Mouse (Mus musculus): ENCODE results near the gene Zmynd19. TPM values are rescaled to one million over a fixed set of nuclear protein-coding genes. Genes with fewer than 3 reads are reported as not detected.
"Not testable (repeated sequence)": the region's sequence is repeated elsewhere in the genome, so short reads cannot be mapped to it uniquely, and the experiment has no call there.

Zmynd19 gene
- polyA plus RNA-seq, 1 experiment from 2014 or later = 27.6 TPM

DNA sequence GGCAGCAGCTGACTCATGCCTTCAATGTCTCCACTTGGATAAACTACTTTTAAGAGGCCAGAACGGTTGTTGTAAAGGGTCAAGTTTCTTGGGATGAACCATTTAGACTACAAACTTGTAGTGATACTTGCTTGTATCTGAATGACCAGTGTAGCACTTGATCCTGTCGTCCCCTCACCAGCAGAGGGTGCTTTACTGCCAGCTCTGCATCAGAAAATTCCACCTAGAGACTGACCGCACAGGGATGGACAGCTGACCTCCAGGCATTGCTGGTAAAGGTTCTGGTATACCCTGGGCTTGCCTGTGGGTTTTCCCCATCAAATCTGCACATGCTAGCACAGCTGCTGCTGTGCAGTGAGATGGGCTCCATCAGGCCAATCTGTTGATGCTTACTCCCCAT is 11.3 kb downstream of the Zmynd19 start:
- H3K4me3 ChIP-seq = no peak overlapping the region
- WGBS = 43% methylated on average over 3 of the region's 3 CpGs
- peak; percentile 34 for DNase-seq (ENCODE audit: low spot score)
- peaks cover 9% of the 10 kb centered on the region for H3K4me1 ChIP-seq (replicated peaks)
- no peaks in the 10 kb centered on the region for H3K27me3 ChIP-seq (ENCODE audit: insufficient read depth, poor library complexity, severe bottlenecking)
- H3K27ac ChIP-seq = no peak overlapping the region
- H3K36me3 ChIP-seq = peaks cover 79% of the 10 kb centered on the region
- H3K9me3 ChIP-seq = no peaks in the 10 kb centered on the region

DNA sequence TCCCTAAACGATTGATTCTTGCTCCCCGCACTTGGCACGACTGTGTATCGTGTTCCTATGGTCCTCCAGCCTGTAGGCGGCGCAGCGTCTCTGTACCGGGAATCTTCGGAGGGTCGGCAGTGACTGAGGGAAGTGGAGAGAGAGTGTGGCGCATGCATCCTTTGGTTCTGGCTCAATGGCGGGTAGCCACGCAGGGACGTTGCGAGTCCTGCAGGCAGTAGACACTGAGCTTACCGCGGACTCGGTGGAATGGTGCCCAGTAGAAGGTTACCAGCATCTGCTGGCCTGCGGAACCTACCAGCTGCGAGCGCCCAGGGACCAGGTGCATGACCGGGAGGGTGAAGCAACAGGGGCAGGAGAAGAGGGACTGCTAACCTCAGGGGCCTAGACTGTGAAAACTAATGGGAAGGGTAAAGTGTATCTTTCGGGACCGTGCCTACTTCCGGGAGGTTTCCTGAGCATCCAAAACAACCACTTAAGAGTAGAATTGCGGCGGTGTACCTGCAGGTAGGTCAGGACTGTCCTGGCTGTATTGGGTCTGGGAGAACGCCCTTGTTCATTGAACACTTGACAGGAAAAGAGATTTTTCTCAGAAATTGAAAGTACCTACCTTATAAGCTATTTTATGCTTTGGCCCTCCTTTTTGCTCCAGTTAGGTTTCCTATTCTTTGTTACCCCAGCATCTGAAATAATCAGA is 12.9 kb downstream of the Zmynd19 start, which contains the start of gene Dph7:
Dph7 (plus strand) TSS at position 97 of the 697 bp plus-strand sequence.
- H3K27me3 ChIP-seq (ENCODE audit: insufficient read depth, poor library complexity, severe bottlenecking) = no peaks in the 10 kb centered on the region
- under 1% methylated on average over 28 of the region's 28 CpGs for WGBS
- H3K27ac ChIP-seq = peak within 1 kb of the TSS; percentile 94
- no peaks in the 10 kb centered on the region for H3K9me3 ChIP-seq
- peaks cover 78% of the 10 kb centered on the region for H3K36me3 ChIP-seq
- DNase-seq (ENCODE audit: low spot score) = peak; percentile 90
- H3K4me3 ChIP-seq = peak within 1 kb of the TSS; percentile 79
- H3K4me1 ChIP-seq (replicated peaks) = peaks cover 9% of the 10 kb centered on the region

DNA sequence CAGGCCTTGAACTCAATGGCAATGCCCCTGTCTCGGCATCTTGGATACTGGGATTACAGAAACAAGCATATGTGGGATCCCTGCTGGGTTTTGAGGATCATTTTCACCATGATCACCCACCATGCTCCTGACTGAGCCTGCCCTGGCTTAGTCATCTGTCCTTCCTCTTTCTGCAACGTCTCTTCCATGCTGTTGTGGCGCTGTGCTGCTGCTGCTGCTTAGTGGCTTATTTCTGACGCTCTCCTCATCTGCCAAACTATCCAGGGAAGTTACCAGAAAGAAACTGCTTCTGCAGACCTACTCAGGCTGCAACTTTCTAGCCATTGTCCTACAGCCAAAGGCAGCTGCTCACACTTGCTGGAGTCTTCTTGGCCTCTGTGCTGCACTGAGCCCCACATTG is 20.8 kb downstream of the Zmynd19 start:
- 83% methylated on average over 4 of the region's 4 CpGs for WGBS
- Histone ChIP-seq H3K27ac (no peak overlapping the region), H3K9me3 (no peaks in the 10 kb centered on the region), H3K4me1 (replicated peaks) (peaks cover 17% of the 10 kb centered on the region), H3K36me3 (peaks cover 78% of the 10 kb centered on the region), H3K4me3 (no peak overlapping the region), H3K27me3 (ENCODE audit: insufficient read depth, poor library complexity, severe bottlenecking) (no peaks in the 10 kb centered on the region)
- no peak for DNase-seq (ENCODE audit: low spot score)

DNA sequence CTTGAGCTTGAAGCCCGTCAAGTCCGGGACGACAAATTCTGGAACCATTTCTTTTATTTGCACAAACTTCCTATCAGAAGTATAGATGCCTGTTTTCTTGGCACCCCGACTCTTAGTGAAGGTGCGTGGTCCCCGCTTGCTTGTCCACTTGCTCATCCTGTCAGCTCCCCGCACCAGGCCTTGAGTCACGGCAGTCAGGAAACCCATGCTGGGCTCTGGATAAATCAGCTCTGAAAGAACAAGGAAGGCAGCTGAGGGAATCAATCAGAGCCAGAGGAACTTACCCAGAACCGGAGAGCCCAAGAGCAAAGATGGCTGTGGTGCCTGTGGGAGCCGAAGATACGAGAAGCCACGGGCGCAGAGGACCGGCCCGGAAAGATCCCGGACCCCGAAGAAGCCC is 24.9 kb downstream of the Zmynd19 start:
- WGBS = 1% methylated on average over 17 of the region's 17 CpGs
- not testable (repeated sequence) for H3K27me3 ChIP-seq (ENCODE audit: insufficient read depth, poor library complexity, severe bottlenecking); H3K9me3 ChIP-seq; DNase-seq (ENCODE audit: low spot score)
- Histone ChIP-seq H3K27ac (peak overlapping the region; percentile 90), H3K36me3 (peaks cover 40% of the 10 kb centered on the region), H3K4me1 (replicated peaks) (peaks cover 28% of the 10 kb centered on the region), H3K4me3 (peak overlapping the region; percentile 83)

DNA sequence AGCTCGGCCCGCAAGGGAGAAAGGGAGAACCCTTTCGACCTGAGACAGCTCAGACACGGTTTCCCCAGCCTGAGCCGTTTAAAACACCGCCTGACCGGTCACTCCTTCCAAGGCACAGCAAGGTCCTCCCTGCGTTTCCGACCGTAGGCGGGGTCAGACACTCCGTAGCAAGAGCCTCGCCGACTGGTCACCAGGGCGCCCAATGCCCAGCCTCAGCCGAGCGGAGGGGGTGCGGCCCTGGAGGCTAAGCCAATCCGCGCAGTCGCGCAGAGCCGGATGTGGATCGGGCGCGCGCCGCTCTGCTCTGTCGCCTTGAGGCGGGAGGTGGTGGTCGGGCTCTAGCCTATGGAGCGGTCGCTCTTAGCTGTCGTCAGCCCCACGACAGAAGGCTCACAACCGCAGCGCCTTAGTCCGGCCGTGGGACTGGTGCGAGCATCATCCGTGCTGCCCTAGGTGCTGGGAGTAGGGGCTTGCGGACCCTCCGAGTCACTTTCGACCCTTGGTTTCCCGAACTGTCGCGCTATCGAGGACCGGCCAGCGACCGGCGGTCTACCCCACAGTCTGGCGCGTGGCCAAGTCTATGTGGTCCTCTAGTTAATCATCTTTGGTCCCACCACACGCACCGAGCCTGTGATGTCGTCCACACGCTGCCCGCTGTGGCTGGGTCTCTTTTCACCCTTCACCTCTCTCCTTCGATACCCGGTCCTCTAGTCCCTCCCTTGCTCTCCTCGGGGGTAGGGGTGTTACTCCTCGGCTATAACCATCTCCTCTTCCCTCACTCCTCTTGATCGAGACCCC is 25.5 kb downstream of the Zmynd19 start, which contains the start of gene Mrpl41:
Mrpl41 (minus strand) TSS at position 193 of the 798 bp plus-strand sequence.
- Histone ChIP-seq H3K36me3 (peaks cover 34% of the 10 kb centered on the region), H3K9me3 (no peaks in the 10 kb centered on the region), H3K27ac (peak within 1 kb of the TSS; percentile 90), H3K4me3 (peak within 1 kb of the TSS; percentile 83), H3K4me1 (replicated peaks) (peaks cover 28% of the 10 kb centered on the region), H3K27me3 (ENCODE audit: insufficient read depth, poor library complexity, severe bottlenecking) (no peaks in the 10 kb centered on the region)
- DNase-seq (ENCODE audit: low spot score) = peak; percentile 98
- under 1% methylated on average over 64 of the region's 64 CpGs for WGBS

DNA sequence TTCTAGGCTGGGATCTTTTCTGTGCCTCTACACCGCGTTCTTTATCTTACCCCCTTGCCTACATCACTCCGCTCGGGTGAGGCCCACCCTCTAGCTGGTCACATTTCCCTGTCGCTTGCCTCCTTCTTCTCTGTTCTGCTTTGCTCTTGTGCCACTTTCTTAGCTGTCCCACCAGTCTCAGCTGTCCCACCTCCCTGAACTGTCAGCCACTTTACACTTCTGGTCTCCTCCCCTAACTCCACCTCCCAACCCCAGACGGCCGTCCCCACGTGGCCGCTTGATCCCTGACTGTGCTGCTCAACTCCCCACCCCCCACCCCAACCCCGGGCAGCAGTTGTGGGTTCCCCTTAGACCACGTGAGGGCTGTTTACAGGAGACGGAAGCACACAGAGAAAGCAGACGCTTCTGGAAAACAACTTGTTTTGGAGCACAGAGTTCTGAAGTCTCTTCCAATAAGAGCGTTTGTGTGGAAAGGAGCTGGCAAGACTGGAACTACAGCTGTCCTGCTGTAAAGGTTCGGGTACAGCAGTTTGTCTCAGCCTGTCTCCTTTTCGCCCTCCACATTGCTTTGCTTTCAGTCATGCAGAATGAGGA is 26.2 kb downstream of the Zmynd19 start, which contains the start of gene Pnpla7:
Pnpla7 (plus strand) TSS at position 330 of the 594 bp plus-strand sequence.
- peaks cover 28% of the 10 kb centered on the region for H3K4me1 ChIP-seq (replicated peaks)
- H3K4me3 ChIP-seq = peak within 1 kb of the TSS; percentile 83
- peak; percentile 77 for DNase-seq (ENCODE audit: low spot score)
- no peaks in the 10 kb centered on the region for H3K9me3 ChIP-seq
- H3K27ac ChIP-seq = peak within 1 kb of the TSS; percentile 90
- H3K27me3 ChIP-seq (ENCODE audit: insufficient read depth, poor library complexity, severe bottlenecking) = no peaks in the 10 kb centered on the region
- H3K36me3 ChIP-seq = peaks cover 27% of the 10 kb centered on the region
- WGBS = under 1% methylated on average over 16 of the region's 16 CpGs

DNA sequence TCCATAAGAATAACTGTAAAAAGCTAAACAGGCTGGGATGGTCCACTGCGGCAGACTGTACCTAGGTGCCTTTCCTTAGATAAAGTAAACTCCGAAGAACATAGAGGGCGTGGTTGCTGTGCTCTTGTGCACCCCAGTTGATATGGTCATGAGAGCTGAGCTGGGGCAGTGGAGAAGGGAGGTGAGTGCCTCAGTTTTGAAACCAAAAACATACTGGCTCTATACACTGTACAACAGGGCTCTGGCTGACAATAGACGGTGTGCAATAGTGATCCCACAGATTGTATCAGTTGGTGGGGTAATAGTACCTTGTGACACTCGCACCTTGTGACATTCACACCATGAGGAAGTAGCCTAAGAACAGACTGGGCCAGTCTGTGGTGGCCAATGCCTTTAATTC is 27.4 kb downstream of the Zmynd19 start:
- Histone ChIP-seq H3K9me3 (no peaks in the 10 kb centered on the region), H3K4me1 (replicated peaks) (peaks cover 28% of the 10 kb centered on the region), H3K27me3 (ENCODE audit: insufficient read depth, poor library complexity, severe bottlenecking) (no peaks in the 10 kb centered on the region), H3K36me3 (peaks cover 15% of the 10 kb centered on the region), H3K4me3 (no peak overlapping the region), H3K27ac (no peak overlapping the region)
- DNase-seq (ENCODE audit: low spot score) = no peak
- WGBS = 92% methylated on average over 5 of the region's 5 CpGs

DNA sequence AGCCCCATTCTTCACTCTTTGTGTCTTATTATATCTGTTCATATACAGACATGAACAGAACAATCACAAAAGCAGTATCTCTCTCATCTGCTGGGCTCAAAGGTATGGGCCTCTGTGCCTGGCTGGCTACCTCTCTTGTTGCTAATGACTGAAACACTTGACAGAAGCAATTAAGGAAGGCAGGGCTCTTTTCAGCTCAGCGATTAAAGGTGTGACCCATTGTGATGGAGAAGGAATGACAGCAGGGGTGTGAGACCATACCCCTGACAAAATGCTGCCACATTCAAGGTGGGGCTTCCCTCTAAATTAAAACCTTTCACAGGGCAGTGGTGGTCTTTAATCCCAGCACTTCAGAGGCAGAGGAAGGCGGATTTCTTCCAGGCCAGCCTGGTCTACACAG is 38.2 kb downstream of the Zmynd19 start:
- 65% methylated on average over 2 of the region's 2 CpGs for WGBS
- no peaks in the 10 kb centered on the region for H3K27me3 ChIP-seq (ENCODE audit: insufficient read depth, poor library complexity, severe bottlenecking)
- H3K4me1 ChIP-seq (replicated peaks) = no peaks in the 10 kb centered on the region
- no peaks in the 10 kb centered on the region for H3K36me3 ChIP-seq
- no peak overlapping the region for H3K27ac ChIP-seq
- no peak overlapping the region for H3K4me3 ChIP-seq
- H3K9me3 ChIP-seq = no peaks in the 10 kb centered on the region
- DNase-seq (ENCODE audit: low spot score) = no peak

DNA sequence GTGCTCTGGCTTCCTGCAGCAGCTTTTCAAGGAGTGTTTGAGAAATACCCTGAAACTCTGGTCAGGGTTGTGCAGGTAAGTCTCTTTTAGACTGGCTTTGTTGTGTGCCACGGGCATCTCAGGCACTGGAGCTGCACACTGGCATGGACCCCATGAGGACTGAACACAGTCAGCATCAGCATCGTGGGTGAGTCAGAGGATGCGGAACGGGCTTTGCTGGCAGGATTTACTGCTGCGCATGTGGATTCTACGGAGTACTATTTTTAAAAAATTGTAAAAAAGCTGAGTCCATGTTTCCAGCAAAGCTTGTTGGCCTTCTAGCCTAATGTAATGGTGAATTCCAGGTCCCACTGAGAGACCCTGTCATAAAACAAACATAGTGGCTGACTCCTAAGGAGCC is 45.7 kb downstream of the Zmynd19 start:
- no peaks in the 10 kb centered on the region for H3K36me3 ChIP-seq
- H3K9me3 ChIP-seq = no peaks in the 10 kb centered on the region
- H3K4me1 ChIP-seq (replicated peaks) = no peaks in the 10 kb centered on the region
- no peak overlapping the region for H3K4me3 ChIP-seq
- H3K27ac ChIP-seq = no peak overlapping the region
- no peaks in the 10 kb centered on the region for H3K27me3 ChIP-seq (ENCODE audit: insufficient read depth, poor library complexity, severe bottlenecking)
- 93% methylated on average over 6 of the region's 6 CpGs for WGBS
- no peak for DNase-seq (ENCODE audit: low spot score)

DNA sequence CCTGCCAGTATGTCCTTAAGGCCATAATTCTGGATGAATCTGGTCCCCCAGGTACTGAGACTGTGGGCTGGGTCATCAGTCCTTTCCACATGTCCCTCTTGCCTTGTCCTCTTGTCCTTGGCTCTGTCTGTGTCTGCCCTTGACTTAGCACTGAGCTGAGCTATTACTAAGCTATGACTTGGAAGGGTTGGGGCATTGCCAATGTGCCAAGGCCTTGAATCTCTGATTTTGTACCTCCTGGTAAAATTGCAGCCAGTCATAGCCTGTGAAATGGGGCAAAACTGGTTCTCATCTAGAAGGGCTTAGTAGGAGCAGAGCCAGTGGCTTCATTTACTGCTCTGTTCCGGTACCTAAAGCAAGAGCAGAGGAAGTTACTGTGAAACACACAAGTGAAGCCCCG is 46.9 kb downstream of the Zmynd19 start:
- Histone ChIP-seq H3K9me3 (no peaks in the 10 kb centered on the region), H3K27ac (no peak overlapping the region), H3K4me3 (no peak overlapping the region), H3K36me3 (no peaks in the 10 kb centered on the region), H3K4me1 (replicated peaks) (no peaks in the 10 kb centered on the region), H3K27me3 (ENCODE audit: insufficient read depth, poor library complexity, severe bottlenecking) (no peaks in the 10 kb centered on the region)
- DNase-seq (ENCODE audit: low spot score) = no peak
- WGBS = 94% methylated on average over 2 of the region's 2 CpGs

DNA sequence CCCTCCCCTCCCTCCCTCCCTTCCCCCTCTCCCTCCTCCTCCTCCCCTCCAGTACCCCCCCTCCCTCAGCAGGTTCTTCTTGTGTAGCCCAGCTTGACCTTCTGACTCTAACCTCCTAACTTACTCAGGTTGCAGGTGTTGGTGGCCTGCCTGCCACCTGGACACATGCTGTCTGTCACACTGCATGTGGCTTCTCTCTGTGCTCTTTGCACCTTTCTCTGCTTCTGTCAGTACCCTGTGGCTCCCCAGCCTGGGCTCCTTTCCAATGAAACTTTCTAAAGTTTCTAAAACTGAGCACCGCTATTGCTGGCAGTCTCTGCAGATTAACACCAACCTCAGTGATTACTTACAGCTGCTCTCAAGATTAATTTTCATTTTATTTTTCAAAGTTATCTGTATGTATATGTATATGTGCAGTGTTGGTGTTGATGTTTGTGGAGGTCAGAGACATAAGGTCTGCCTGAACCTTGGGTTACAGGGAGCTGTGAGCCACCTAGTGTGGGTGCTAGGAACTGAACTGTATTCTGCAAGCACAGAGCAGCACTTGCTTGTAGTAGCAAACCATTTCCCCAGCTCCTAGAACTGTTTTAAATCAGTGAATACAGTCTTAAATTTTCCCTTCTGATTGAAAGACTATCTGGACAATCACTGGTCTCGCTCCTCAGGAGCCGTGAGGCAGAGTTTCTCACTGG is 51.1 kb downstream of the Zmynd19 start:
- peak; percentile 29 for DNase-seq (ENCODE audit: low spot score)
- no peaks in the 10 kb centered on the region for H3K9me3 ChIP-seq
- no peaks in the 10 kb centered on the region for H3K27me3 ChIP-seq (ENCODE audit: insufficient read depth, poor library complexity, severe bottlenecking)
- no peaks in the 10 kb centered on the region for H3K4me1 ChIP-seq (replicated peaks)
- 83% methylated on average over 3 of the region's 3 CpGs for WGBS
- H3K36me3 ChIP-seq = no peaks in the 10 kb centered on the region
- H3K27ac ChIP-seq = no peak overlapping the region
- no peak overlapping the region for H3K4me3 ChIP-seq

DNA sequence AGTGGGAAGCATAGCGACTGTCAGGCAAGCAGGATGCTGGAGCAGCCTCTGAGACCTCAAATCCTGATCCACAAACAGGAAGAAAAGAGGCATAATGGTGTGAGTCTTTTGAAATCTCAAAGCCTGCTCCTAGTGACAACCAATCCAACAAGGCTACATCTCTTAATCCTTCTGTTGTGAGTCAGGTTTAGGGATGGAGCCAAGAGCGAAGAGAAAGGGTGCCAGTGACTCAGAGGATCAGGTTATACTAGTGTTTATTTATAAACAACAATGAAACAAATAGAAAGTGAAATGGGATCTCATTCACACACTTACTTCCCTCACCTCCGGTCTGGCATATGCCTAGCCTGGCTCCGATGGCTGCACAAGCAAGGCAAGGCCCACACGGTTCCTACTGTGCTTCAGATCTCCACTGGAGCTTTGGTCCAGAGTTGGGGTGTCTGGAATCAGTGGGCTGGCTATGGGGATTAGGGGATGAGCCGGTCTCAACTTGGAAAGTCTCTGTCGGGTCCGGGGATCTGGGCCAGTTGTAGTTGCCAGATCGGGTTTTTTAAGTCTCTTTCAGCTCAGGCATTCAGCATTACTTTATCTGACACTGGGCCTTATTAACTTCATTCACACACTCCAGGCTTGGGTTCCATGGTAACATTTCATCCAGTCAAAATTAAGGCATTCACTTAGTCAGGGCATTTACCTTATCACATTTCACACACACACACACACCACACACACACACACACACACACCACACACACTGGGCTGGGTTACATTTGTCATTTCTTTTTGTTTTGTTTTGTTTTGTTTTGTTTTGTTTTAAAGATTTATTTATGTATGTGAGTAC is 54.6 kb downstream of the Zmynd19 start:
- H3K27ac ChIP-seq = no peak overlapping the region
- H3K9me3 ChIP-seq = no peaks in the 10 kb centered on the region
- no peaks in the 10 kb centered on the region for H3K36me3 ChIP-seq
- no peak for DNase-seq (ENCODE audit: low spot score)
- WGBS = 76% methylated on average over 9 of the region's 9 CpGs
- H3K4me1 ChIP-seq (replicated peaks) = no peaks in the 10 kb centered on the region
- H3K27me3 ChIP-seq (ENCODE audit: insufficient read depth, poor library complexity, severe bottlenecking) = no peaks in the 10 kb centered on the region
- H3K4me3 ChIP-seq = no peak overlapping the region

Data from hindbrain, embryonic 10.5 days (tissue).